Mouse (Mus musculus): ENCODE measurements around the gene Hist1h2bf. TPM values are rescaled to one million over a fixed set of nuclear protein-coding genes. Genes with fewer than 3 reads are reported as not detected.

Hist1h2bf gene
- polyA plus RNA-seq, 1 experiment: 19.0 TPM

Other genes with a start within 250 kb of the Hist1h2bf start
- gene Zfp322a, start 205.0 kb downstream of the Hist1h2bf start, polyA plus RNA-seq (2012; rRNA removed): 0.49 and 0.74 TPM in 2 replicates
- 1.9 and 2.0 TPM in 2 replicates for gene Abt1, start 150.3 kb downstream of the Hist1h2bf start, polyA plus RNA-seq (2012; rRNA removed)
- gene Btn1a1, start 108.3 kb downstream of the Hist1h2bf start, polyA plus RNA-seq (2012; rRNA removed): 1.8 and 2.3 TPM in 2 replicates
- gene Btn2a2, start 85.3 kb downstream of the Hist1h2bf start, polyA plus RNA-seq (2012; rRNA removed): not detected in 2 replicates
- gene Hist1h4h, start 43.1 kb downstream of the Hist1h2bf start, polyA plus RNA-seq (2012; rRNA removed): 42.2 and 63.4 TPM in 2 replicates
- gene Hist1h2af, start 40.3 kb downstream of the Hist1h2bf start, polyA plus RNA-seq (2012; rRNA removed): 245 and 289 TPM in 2 replicates
- 23.2 and 33.2 TPM in 2 replicates for gene Hist1h3g, start 38.8 kb downstream of the Hist1h2bf start, polyA plus RNA-seq (2012; rRNA removed)
- gene Hist1h2bh, start 30.8 kb downstream of the Hist1h2bf start, polyA plus RNA-seq (2012; rRNA removed): 4.9 and 5.3 TPM in 2 replicates
- 5.0 and 6.7 TPM in 2 replicates for gene Hist1h3f, start 30.1 kb downstream of the Hist1h2bf start, polyA plus RNA-seq (2012; rRNA removed)
- 13.1 and 22.8 TPM in 2 replicates for gene Hist1h4f, start 22.5 kb downstream of the Hist1h2bf start, polyA plus RNA-seq (2012; rRNA removed)
- gene Hist1h1d, start 20.9 kb downstream of the Hist1h2bf start, polyA plus RNA-seq (2012; rRNA removed): 0.45 and 0.47 TPM in 2 replicates
- 32.1 and 36.8 TPM in 2 replicates for gene Hist1h3e, start 11.8 kb downstream of the Hist1h2bf start, polyA plus RNA-seq (2012; rRNA removed)
- gene Hist1h2ae, start 3.0 kb downstream of the Hist1h2bf start, polyA plus RNA-seq (2012; rRNA removed): 15.1 and 16.2 TPM in 2 replicates
- 49.0 and 58.2 TPM in 2 replicates for gene Hist1h2bg, start 2.8 kb downstream of the Hist1h2bf start, polyA plus RNA-seq (2012; rRNA removed)
- 6.9 and 11.5 TPM in 2 replicates for gene Hist1h2ad, start 185 bp upstream of the Hist1h2bf start, polyA plus RNA-seq (2012; rRNA removed)
- gene Hist1h3d, start 1.6 kb upstream of the Hist1h2bf start, polyA plus RNA-seq (2012; rRNA removed): 13.8 and 18.8 TPM in 2 replicates
- gene Hist1h4d, start 7.4 kb upstream of the Hist1h2bf start, polyA plus RNA-seq (2012; rRNA removed): 12.3 and 14.7 TPM in 2 replicates
- gene Hist1h2be, start 46.9 kb upstream of the Hist1h2bf start, polyA plus RNA-seq (2012; rRNA removed): 3.1 and 3.3 TPM in 2 replicates
- gene Hist1h1e, start 48.4 kb upstream of the Hist1h2bf start, polyA plus RNA-seq (2012; rRNA removed): 3.2 and 3.9 TPM in 2 replicates
- gene Hist1h2ac, start 109.8 kb upstream of the Hist1h2bf start, polyA plus RNA-seq (2012; rRNA removed): 2.4 and 3.8 TPM in 2 replicates
- 410 and 605 TPM in 2 replicates for gene Hist1h2bc, start 110.0 kb upstream of the Hist1h2bf start, polyA plus RNA-seq (2012; rRNA removed)
- gene Hist1h1t, start 121.6 kb upstream of the Hist1h2bf start, polyA plus RNA-seq (2012; rRNA removed): not detected in 2 replicates
- 20.7 and 21.2 TPM in 2 replicates for gene Hist1h4c, start 124.3 kb upstream of the Hist1h2bf start, polyA plus RNA-seq (2012; rRNA removed)
- gene Hfe, start 136.7 kb upstream of the Hist1h2bf start, polyA plus RNA-seq (2012; rRNA removed): 9.4 and 10.3 TPM in 2 replicates
- 204 and 212 TPM in 2 replicates for gene Hist1h1c, start 164.6 kb upstream of the Hist1h2bf start, polyA plus RNA-seq (2012; rRNA removed)
- gene Hist1h3c, start 171.4 kb upstream of the Hist1h2bf start, polyA plus RNA-seq (2012; rRNA removed): 23.6 and 30.3 TPM in 2 replicates
- 12.8 and 18.4 TPM in 2 replicates for gene Hist1h2bb, start 172.5 kb upstream of the Hist1h2bf start, polyA plus RNA-seq (2012; rRNA removed)
- 23.5 and 25.9 TPM in 2 replicates for gene Hist1h2ab, start 176.9 kb upstream of the Hist1h2bf start, polyA plus RNA-seq (2012; rRNA removed)
- 26.4 and 32.0 TPM in 2 replicates for gene Hist1h3b, start 178.1 kb upstream of the Hist1h2bf start, polyA plus RNA-seq (2012; rRNA removed)
- 20.0 and 20.8 TPM in 2 replicates for gene Hist1h4b, start 182.8 kb upstream of the Hist1h2bf start, polyA plus RNA-seq (2012; rRNA removed)
- gene Hist1h4a, start 187.0 kb upstream of the Hist1h2bf start, polyA plus RNA-seq (2012; rRNA removed): 15.5 and 15.9 TPM in 2 replicates
- gene Hist1h3a, start 188.2 kb upstream of the Hist1h2bf start, polyA plus RNA-seq (2012; rRNA removed): 23.6 and 24.8 TPM in 2 replicates
- 1.1 and 1.4 TPM in 2 replicates for gene Hist1h1a, start 189.5 kb upstream of the Hist1h2bf start, polyA plus RNA-seq (2012; rRNA removed)
- 0.12 and 0.14 TPM in 2 replicates for gene Trim38, start 195.7 kb upstream of the Hist1h2bf start, polyA plus RNA-seq (2012; rRNA removed)
- gene Slc17a2, start 232.8 kb upstream of the Hist1h2bf start, polyA plus RNA-seq (2012; rRNA removed): 0.36 and 0.59 TPM in 2 replicates